Comparison of ENCODE assay signal across 20 mouse cellular contexts in the genomic region with DNA sequence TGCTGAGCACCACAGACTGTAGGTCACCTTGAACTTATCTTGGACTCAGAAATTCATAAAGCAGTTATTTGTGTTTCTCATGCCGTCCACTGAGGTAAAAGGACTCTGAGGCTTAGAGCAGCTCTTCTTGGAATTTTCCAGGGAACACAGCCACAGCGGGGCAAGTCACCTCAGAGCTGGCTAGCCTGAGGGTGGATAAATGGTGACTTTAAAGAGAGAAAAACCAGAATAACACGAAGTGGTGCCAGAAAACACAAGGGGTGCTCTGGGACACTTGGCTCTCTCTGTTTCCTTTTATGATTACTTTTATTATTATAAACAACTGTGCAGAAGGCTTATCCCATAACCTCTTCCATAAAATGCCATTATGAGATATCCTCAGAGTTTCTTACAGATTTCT.
"Had no signal": no experiment of that assay in that cellular context is flagged by ENCODE, and none has a peak within 500 bp of the region (broad histone marks: within the 10 kb centered on the region; RNA-seq: fewer than 3 reads in every experiment).

No protein-coding gene starts in this region.

- DNase-seq: gastrocnemius, postnatal 14 days; gastrocnemius, postnatal 36 days; heart, postnatal 10 days; kidney, adult 18-20 months; kidney, adult 9 months; kidney, postnatal 14 days; kidney, postnatal 4 days; liver; liver, embryonic 13.5 days had no signal

- H3K27me3 ChIP-seq: heart, embryonic 12.5 days; intestine, embryonic 15.5 days; kidney, embryonic 15.5 days; liver, embryonic 15.5 days had no signal

- H3K27ac ChIP-seq: heart, embryonic 10.5 days; hindbrain, embryonic 14.5 days; intestine, embryonic 15.5 days; kidney, embryonic 15.5 days; kidney, postnatal 0 days; left cerebral cortex, adult 2 months; limb, embryonic 10.5 days; limb, embryonic 12.5 days; liver, embryonic 13.5 days; liver, embryonic 15.5 days had no signal

- H3K9ac ChIP-seq: heart, embryonic 12.5 days; hindbrain, embryonic 14.5 days; intestine, embryonic 15.5 days; kidney, embryonic 15.5 days; limb, embryonic 12.5 days; liver, embryonic 13.5 days; liver, embryonic 15.5 days had no signal

- H3K36me3 ChIP-seq: heart, embryonic 10.5 days; heart, embryonic 12.5 days; intestine, embryonic 15.5 days; kidney, embryonic 15.5 days; limb, embryonic 10.5 days; limb, embryonic 12.5 days; liver, embryonic 13.5 days; liver, embryonic 15.5 days had no signal

- H3K4me3 ChIP-seq: heart, embryonic 10.5 days; heart, embryonic 12.5 days; intestine, embryonic 15.5 days; kidney, embryonic 15.5 days; layer of hippocampus, adult 2 months; left cerebral cortex, adult 2 months; limb, embryonic 10.5 days; limb, embryonic 12.5 days; liver, embryonic 13.5 days; liver, embryonic 15.5 days had no signal

- H3K4me1 ChIP-seq: liver, embryonic 13.5 days had no signal
